Mouse (Mus musculus) intestine, embryonic 14.5 days (tissue): ENCODE measurements around the gene Mtmr4. TPM values are rescaled to one million over a fixed set of nuclear protein-coding genes. Genes with fewer than 3 reads are reported as not detected.

Experiments
- ATAC-seq: fragments of 200-750 bp; cut with Nextera tagmentation; replicated peaks from 2 replicates; pipeline ENCODE4 v1.8.0; 2017; ENCODE audit warnings: low read depth, moderate number of reproducible peaks, moderate TSS enrichment, moderate library complexity; ENCODE audit not compliant: low FRiP score, low TSS enrichment
- DNase-seq: peaks from one replicate; pipeline ENCODE4 v3.0.0-alpha.2; 2018; ENCODE audit warnings: low spot score
- H3K27ac ChIP-seq: fragments of 300-500 bp; sonication (generic); 2 replicates; pipeline ENCODE4 v1.5.1; 2014; ENCODE audit warnings: low read depth, mild to moderate bottlenecking, control low read depth
- H3K27me3 ChIP-seq: fragments of 300-500 bp; sonication (generic); replicated peaks from 2 replicates; pipeline ENCODE4 v1.6.1; 2014; ENCODE audit warnings: low read length, control low read depth; ENCODE audit not compliant: control insufficient read depth, insufficient read depth
- H3K36me3 ChIP-seq: fragments of 300-500 bp; sonication (generic); 2 replicates; pipeline ENCODE4 v1.6.1; 2014; ENCODE audit warnings: low read length, control low read depth; ENCODE audit not compliant: control insufficient read depth, insufficient read depth
- H3K4me1 ChIP-seq: fragments of 300-500 bp; sonication (generic); replicated peaks from 2 replicates; pipeline ENCODE4 v1.6.1; 2014; ENCODE audit warnings: low read length, control low read depth, mixed read lengths; ENCODE audit not compliant: control insufficient read depth, insufficient read depth
- H3K4me2 ChIP-seq: fragments of 300-500 bp; sonication (generic); 2 replicates; pipeline ENCODE4 v1.6.1; 2014; ENCODE audit warnings: low read length
- H3K4me3 ChIP-seq: fragments of 300-500 bp; sonication (generic); 2 replicates; pipeline ENCODE4 v1.5.1; 2014; ENCODE audit warnings: low read depth, low read length, control low read depth, mixed read lengths
- H3K9ac ChIP-seq: fragments of 300-500 bp; sonication (generic); 2 replicates; pipeline ENCODE4 v1.6.1; 2014; ENCODE audit warnings: mild to moderate bottlenecking, low read length
- H3K9me3 ChIP-seq: fragments of 300-500 bp; sonication (generic); 2 replicates; pipeline ENCODE4 v1.6.1; 2016; ENCODE audit warnings: low read length, control low read depth; ENCODE audit not compliant: control insufficient read depth
- WGBS: fragments of 180-500 bp; shearing (Covaris S2); extraction: QIAGEN DNeasy Blood & Tissue Kit; methylation state at CpG from one replicate; pipeline ENCODE4 v1.1.7; 2014; 5-methylcytosine and 5-hydroxymethylcytosine counted together
- polyA plus RNA-seq: library from polyadenylated mRNA; unstranded; fragments of >200 nt; fragmentation: Nextera tagmentation; extraction: Ambion mirVana; gene quantifications from 2 replicates; pipeline ENCODE4 v1.2.1, GENCODE M21; 2014

Gene Mtmr4
- polyA plus RNA-seq, 1 experiment from 2014 or later, result 35.3 TPM

DNA sequence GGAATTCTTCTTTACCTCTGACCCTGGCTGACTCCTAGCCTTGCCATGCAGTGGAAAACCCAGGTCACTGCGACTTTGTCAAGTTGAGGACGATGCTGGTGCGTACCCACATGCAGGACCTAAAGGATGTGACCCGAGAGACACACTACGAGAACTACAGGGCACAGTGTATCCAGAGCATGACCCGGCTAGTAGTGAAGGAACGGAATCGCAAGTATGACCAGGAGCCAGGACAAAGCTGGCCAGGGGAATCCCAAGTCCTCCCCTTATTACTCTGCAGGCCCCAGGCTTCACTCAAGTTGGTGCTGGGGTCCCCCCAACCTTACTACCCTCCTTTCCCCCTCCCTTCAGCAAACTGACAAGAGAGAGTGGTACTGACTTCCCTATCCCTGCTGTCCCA is 2.4 kb upstream of the Mtmr4 start:
- 87% methylated on average over 8 of the region's 8 CpGs for WGBS
- H3K27me3 ChIP-seq, result no peaks in the 10 kb centered on the region
- DNase-seq (no peak), ATAC-seq (no peak)
- H3K27ac ChIP-seq, result no peak overlapping the region
- peak overlapping the region; percentile 82 for H3K4me2 ChIP-seq
- no peaks in the 10 kb centered on the region for H3K9me3 ChIP-seq
- H3K9ac ChIP-seq, result no peak overlapping the region
- peaks cover 12% of the 10 kb centered on the region; the same call in 1 of the 2 replicates for H3K36me3 ChIP-seq
- H3K4me1 ChIP-seq, result peaks cover 33% of the 10 kb centered on the region
- no peak overlapping the region; the same call in 1 of the 2 replicates for H3K4me3 ChIP-seq

DNA sequence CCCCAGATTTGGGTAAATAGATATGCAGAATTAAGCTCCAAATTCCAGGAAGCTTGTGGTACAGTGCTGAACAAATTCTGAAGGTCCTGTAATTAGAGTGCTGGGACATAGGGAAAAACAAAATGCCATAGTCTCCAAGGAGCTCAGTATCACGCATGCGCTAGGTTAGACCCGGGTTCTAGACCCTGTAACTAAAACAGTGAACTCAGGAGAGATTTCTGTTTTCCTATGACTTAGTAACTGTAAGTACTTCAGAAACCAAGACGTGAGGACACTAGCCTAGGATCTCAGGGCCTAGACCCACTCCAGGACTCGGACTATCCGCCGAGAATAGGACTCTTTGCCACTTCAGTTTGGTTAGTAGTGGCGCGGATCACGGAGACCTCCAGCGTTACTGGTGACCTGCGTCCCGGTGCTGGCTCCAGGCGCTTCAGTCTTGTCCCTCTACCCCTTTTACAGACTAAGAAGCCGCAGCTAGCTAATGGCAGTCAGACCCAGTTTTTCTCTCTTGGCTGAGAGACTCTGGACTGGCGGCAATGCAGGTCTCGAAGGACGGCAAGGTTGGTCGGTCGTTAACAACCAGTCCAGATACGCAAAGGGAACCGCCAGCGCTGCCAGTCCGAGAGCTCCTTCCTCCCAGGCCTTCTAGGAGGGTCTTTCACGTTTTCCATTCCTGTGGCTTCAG is 979 bp upstream of the Mtmr4 start:
- DNase-seq (peak; percentile 81), ATAC-seq (no peak)
- H3K27ac ChIP-seq, result peak overlapping the region; percentile 94
- peak overlapping the region; percentile 85 for H3K9ac ChIP-seq
- H3K27me3 ChIP-seq, result no peaks in the 10 kb centered on the region
- peaks cover 14% of the 10 kb centered on the region; the same call in 1 of the 2 replicates for H3K36me3 ChIP-seq
- 2% methylated on average over 25 of the region's 25 CpGs for WGBS
- H3K4me1 ChIP-seq, result peaks cover 38% of the 10 kb centered on the region
- H3K9me3 ChIP-seq, result no peaks in the 10 kb centered on the region
- H3K4me3 ChIP-seq, result peak overlapping the region; percentile 84
- H3K4me2 ChIP-seq, result peak overlapping the region; percentile 82

DNA sequence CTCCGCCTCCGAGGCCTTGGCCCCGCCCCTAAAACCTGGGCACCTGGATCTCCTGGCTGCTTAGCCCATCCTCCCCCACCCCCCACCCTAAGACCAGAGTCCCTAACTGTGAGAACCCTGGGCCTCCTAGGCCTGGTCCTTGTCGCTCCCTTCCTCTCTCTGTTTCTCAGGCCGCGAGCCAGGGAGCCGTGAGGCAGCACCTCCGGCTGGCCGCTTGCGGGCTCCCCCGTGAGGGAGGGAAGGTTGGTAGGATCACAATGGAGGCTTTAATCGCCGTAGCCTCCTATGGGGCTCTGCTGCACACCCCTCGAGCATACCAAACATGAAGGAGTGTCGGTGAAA is 363 bp downstream of the Mtmr4 start:
- no peak; the same call in 1 of the 2 replicates for ATAC-seq
- H3K9ac ChIP-seq, result peak overlapping the region; percentile 62
- peak overlapping the region; percentile 88 for H3K27ac ChIP-seq
- H3K4me1 ChIP-seq, result peaks cover 48% of the 10 kb centered on the region
- peaks cover 23% of the 10 kb centered on the region; the same call in 1 of the 2 replicates for H3K36me3 ChIP-seq
- H3K4me2 ChIP-seq, result peak overlapping the region; percentile 70
- no peaks in the 10 kb centered on the region for H3K9me3 ChIP-seq
- 0% methylated on average over 15 of the region's 15 CpGs for WGBS
- H3K27me3 ChIP-seq, result no peaks in the 10 kb centered on the region
- peak overlapping the region; percentile 84 for H3K4me3 ChIP-seq
- DNase-seq, result no peak

DNA sequence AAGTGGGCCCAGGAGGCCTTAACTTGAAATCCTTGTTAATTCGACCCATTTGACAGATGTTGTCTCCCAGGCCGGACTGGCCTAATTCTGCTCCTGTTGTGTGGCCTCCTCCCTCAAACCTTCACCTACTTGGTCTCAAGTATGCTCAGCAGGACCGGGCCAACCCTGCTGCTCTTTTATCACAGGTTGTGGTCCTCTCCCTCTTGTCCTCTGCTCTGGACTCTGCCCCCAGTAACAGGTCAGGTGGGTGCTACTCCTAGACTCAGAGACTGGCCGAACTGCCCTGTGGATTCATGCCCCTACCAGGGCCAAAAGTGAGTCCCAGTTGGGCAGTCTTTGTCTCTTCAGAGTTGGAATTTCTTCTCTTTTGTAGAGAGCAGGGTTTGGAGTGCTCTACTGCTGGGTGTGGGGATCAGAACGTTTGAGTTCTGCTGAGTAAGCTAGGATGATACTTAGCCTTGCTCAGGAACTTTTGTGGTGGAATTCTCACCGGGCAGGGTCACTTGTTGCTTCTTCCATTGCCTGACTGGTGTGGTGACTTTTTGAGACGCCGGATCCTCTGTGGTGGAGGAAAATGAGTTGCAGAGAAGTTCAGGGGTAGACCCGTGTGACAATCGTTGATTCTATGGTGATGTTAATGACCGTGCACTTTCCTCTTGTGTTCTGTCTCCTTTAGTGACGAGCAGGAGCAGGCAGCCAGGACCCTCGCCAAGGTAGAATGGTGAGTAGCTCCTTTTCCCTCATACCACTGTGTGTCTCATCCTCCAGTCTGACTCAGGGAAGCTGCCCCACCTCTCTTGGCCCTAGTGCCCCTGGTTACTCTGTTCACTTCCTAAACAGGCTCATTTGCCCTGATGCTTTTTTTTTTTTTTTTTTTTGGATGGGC is 994 bp downstream of the Mtmr4 start:
- 34% methylated on average over 13 of the region's 13 CpGs for WGBS
- ATAC-seq, result no peak

DNA sequence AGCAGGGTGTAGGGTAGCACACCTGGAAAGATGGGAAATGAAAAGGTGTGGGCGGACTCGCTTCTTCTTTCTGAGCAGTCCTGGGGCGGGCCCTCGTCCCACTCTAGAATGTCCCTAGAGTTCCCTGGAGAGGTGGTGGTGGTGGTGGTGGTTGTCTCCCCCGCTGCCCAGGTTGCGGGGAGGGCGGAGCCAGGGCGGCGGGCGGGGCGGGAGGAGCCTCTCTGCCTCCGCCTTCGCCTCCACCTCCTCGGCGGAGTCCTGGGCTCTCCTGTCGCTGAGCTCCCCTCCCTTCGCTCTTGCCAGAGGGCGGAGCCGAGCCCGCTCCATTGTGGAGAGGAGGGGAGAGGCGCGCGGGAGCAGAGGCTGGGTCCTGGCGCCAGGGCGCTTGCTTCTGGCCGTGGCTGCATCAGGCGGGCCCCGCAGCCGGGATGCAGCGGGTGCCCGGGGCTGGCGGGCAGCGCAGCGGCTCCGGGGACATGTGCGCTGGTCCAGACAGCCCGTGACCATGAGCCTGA is 3.4 kb downstream of the Mtmr4 start:
- ATAC-seq (peak; percentile 59), DNase-seq (peak; percentile 86)
- peaks cover 37% of the 10 kb centered on the region for H3K4me1 ChIP-seq
- no peaks in the 10 kb centered on the region for H3K9me3 ChIP-seq
- peak overlapping the region; percentile 68 for H3K4me3 ChIP-seq
- H3K27me3 ChIP-seq, result no peaks in the 10 kb centered on the region
- WGBS, result 1% methylated on average over 35 of the region's 37 CpGs
- H3K9ac ChIP-seq, result peak overlapping the region; percentile 81
- H3K27ac ChIP-seq, result peak overlapping the region; percentile 71
- peaks cover 53% of the 10 kb centered on the region for H3K36me3 ChIP-seq
- peak overlapping the region; percentile 91 for H3K4me2 ChIP-seq

More for the DNA sequence above, 994 bp downstream of the Mtmr4 start:
- Histone ChIP-seq H3K4me1 (peaks cover 48% of the 10 kb centered on the region), H3K36me3 (peaks cover 29% of the 10 kb centered on the region), H3K27ac (peak overlapping the region; percentile 88), H3K9ac (peak overlapping the region; percentile 62), H3K4me3 (peak overlapping the region; percentile 84), H3K4me2 (peak overlapping the region; percentile 70), H3K27me3 (no peaks in the 10 kb centered on the region), H3K9me3 (no peaks in the 10 kb centered on the region)
- no peak for DNase-seq

DNA sequence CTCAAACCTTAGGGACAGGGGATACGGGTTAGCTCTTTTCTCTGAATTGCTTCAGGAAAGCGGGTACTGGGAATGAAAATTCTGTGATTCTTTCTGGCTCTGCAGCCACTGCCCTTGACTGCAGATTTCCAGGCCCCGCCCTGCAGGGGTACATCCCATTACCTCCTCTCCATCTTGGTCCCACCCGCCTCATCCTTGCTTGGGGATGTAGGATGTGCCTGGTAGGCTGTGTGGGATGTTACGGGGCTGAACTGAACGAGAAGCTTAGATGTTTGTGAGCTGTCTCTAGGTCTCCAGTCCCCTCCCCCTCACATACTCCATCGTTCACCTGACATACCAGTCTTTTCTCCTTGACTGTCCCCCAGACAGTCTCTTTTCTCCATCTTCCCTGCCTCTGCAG is 4.0 kb downstream of the Mtmr4 start:
- Histone ChIP-seq H3K9me3 (no peaks in the 10 kb centered on the region), H3K27me3 (no peaks in the 10 kb centered on the region), H3K4me1 (peaks cover 33% of the 10 kb centered on the region), H3K4me2 (peak overlapping the region; percentile 91), H3K4me3 (peak overlapping the region; percentile 68), H3K27ac (peak overlapping the region; percentile 71), H3K9ac (peak overlapping the region; percentile 81), H3K36me3 (peaks cover 59% of the 10 kb centered on the region)
- DNase-seq, result no peak
- 5% methylated on average over 7 of the region's 7 CpGs for WGBS
- no peak for ATAC-seq

DNA sequence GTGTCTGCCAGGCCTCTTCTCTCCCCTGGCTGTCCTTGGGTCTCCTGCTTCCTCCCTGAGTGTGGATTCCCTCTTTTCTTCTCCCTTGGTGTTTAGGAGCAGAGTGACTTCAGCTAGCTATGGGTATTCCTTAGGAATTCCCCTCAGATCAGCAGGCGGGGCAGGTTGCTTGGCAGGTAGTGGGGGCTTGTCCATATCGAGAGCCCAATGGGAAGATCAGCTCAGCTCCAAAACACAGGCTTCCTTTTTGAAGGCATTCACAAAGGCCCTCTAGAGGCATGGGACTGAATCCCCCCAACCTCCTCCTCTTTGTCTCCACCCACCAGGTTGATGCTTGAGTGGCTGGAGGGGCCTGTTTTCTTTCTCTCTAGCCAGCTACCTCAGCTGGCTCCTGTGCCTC is 4.5 kb downstream of the Mtmr4 start:
- no peaks in the 10 kb centered on the region for H3K27me3 ChIP-seq
- peaks cover 63% of the 10 kb centered on the region for H3K36me3 ChIP-seq
- peak overlapping the region; percentile 68 for H3K4me3 ChIP-seq
- no peaks in the 10 kb centered on the region for H3K9me3 ChIP-seq
- H3K9ac ChIP-seq, result 0 out of 2 replicates have a peak overlapping the region, but pooled peaks have one; percentile 81
- peak overlapping the region; percentile 91 for H3K4me2 ChIP-seq
- 48% methylated on average over 2 of the region's 2 CpGs for WGBS
- H3K27ac ChIP-seq, result no peak overlapping the region
- DNase-seq (no peak), ATAC-seq (no peak)
- peaks cover 33% of the 10 kb centered on the region for H3K4me1 ChIP-seq

DNA sequence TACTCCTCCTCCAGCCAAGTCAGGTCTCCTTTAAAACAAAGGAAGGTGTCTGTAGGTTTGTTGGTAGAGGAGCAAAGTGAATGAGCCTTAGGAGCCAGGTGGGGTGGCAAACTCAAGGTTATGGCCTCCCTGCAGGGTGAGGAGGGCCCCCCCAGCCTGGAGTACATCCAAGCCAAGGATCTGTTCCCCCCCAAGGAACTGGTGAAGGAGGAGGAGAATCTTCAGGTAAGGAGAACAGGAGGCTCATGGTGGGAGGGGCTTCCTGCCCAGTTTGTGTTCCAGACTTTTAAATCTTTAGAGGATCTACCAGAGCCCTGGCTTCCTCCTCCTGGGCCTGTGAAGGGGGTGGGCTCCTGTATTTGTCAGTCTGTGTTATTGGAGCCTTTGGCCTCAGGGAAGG is 5.1 kb downstream of the Mtmr4 start:
- H3K4me2 ChIP-seq, result peak overlapping the region; percentile 91; the same call in 1 of the 2 replicates
- ATAC-seq (no peak), DNase-seq (no peak)
- H3K9me3 ChIP-seq, result no peaks in the 10 kb centered on the region
- peaks cover 33% of the 10 kb centered on the region for H3K4me1 ChIP-seq
- H3K27ac ChIP-seq, result no peak overlapping the region
- H3K36me3 ChIP-seq, result peaks cover 69% of the 10 kb centered on the region
- no peak overlapping the region for H3K4me3 ChIP-seq
- no peak overlapping the region for H3K9ac ChIP-seq
- no peaks in the 10 kb centered on the region for H3K27me3 ChIP-seq
